Mouse (Mus musculus): Measurements from ENCODE around the gene Ccm2l. TPM values are rescaled to one million over a fixed set of nuclear protein-coding genes. Genes with fewer than 3 reads are reported as not detected.

Ccm2l gene
- polyA plus RNA-seq, 1 experiment from 2014 or later, result 1.7 TPM

GRCm38 (mm10) chr2:153031126-153032082, 34.4 kb upstream of the Ccm2l start, which contains the start of gene Xkr7:
TSS of gene Xkr7 (plus strand) at chr2:153031852.
- Histone ChIP-seq H3K4me2 (ENCODE audit: low read depth, low read length) (peak within 1 kb of the TSS; percentile 86), H3K9ac (replicated peaks; ENCODE audit: low read length) (no peak within 1 kb of the TSS; the same call in 1 of the 2 replicates), H3K27me3 (ENCODE audit: control insufficient read depth, insufficient read depth, low read length) (peaks cover 33% of the 10 kb centered on the region), H3K4me3 (ENCODE audit: low read depth, low read length) (peak within 1 kb of the TSS; percentile 39), H3K9me3 (replicated peaks; ENCODE audit: control insufficient read depth, low read length) (no peaks in the 10 kb centered on the region), H3K36me3 (replicated peaks; ENCODE audit: control insufficient read depth, insufficient read depth, low read depth, low read length) (no peaks in the 10 kb centered on the region), H3K4me1 (ENCODE audit: control insufficient read depth, insufficient read depth, low read length) (no peaks in the 10 kb centered on the region), H3K27ac (replicated peaks; ENCODE audit: low read depth, low read length) (no peak within 1 kb of the TSS)
- DNase-seq (ENCODE audit: low spot score) (peak; percentile 8), ATAC-seq (replicated peaks; ENCODE audit: insufficient number of reproducible peaks, low FRiP score, low TSS enrichment, low read depth) (peak; percentile 58; the same call in 1 of the 2 replicates)
- 1% methylated on average over 52 of the region's 54 CpGs for WGBS

- Histone ChIP-seq H3K9ac (replicated peaks; ENCODE audit: low read length) (no peak overlapping the region; the same call in 1 of the 2 replicates), H3K27ac (replicated peaks; ENCODE audit: low read depth, low read length) (no peak overlapping the region), H3K4me3 (ENCODE audit: low read depth, low read length) (peak overlapping the region; percentile 39), H3K36me3 (replicated peaks; ENCODE audit: control insufficient read depth, insufficient read depth, low read depth, low read length) (no peaks in the 10 kb centered on the region), H3K4me2 (ENCODE audit: low read depth, low read length) (peak overlapping the region; percentile 86), H3K9me3 (replicated peaks; ENCODE audit: control insufficient read depth, low read length) (no peaks in the 10 kb centered on the region), H3K27me3 (ENCODE audit: control insufficient read depth, insufficient read depth, low read length) (peaks cover 33% of the 10 kb centered on the region), H3K4me1 (ENCODE audit: control insufficient read depth, insufficient read depth, low read length) (no peaks in the 10 kb centered on the region)
- DNase-seq (ENCODE audit: low spot score), result peak; percentile 91
- WGBS, result under 1% methylated on average over 53 of the region's 58 CpGs
- peak; percentile 62 for ATAC-seq (replicated peaks; ENCODE audit: insufficient number of reproducible peaks, low FRiP score, low TSS enrichment, low read depth)
Observed at GRCm38 (mm10) chr2:153032083-153032842, 33.5 kb upstream of the Ccm2l start.

GRCm38 (mm10) chr2:153032973-153033372, 32.8 kb upstream of the Ccm2l start:
- H3K36me3 ChIP-seq (replicated peaks; ENCODE audit: control insufficient read depth, insufficient read depth, low read depth, low read length), result no peaks in the 10 kb centered on the region
- H3K4me1 ChIP-seq (ENCODE audit: control insufficient read depth, insufficient read depth, low read length), result no peaks in the 10 kb centered on the region
- H3K4me2 ChIP-seq (ENCODE audit: low read depth, low read length), result no peak overlapping the region
- peak overlapping the region; percentile 12; the same call in 1 of the 2 replicates for H3K4me3 ChIP-seq (ENCODE audit: low read depth, low read length)
- DNase-seq (ENCODE audit: low spot score) (peak; percentile 9), ATAC-seq (replicated peaks; ENCODE audit: insufficient number of reproducible peaks, low FRiP score, low TSS enrichment, low read depth) (no peak)
- 10% methylated on average over 4 of the region's 4 CpGs for WGBS
- H3K27ac ChIP-seq (replicated peaks; ENCODE audit: low read depth, low read length), result no peak overlapping the region
- H3K9ac ChIP-seq (replicated peaks; ENCODE audit: low read length), result no peak overlapping the region
- H3K9me3 ChIP-seq (replicated peaks; ENCODE audit: control insufficient read depth, low read length), result no peaks in the 10 kb centered on the region
- peaks cover 33% of the 10 kb centered on the region for H3K27me3 ChIP-seq (ENCODE audit: control insufficient read depth, insufficient read depth, low read length)

GRCm38 (mm10) chr2:153033545-153034230, 32.1 kb upstream of the Ccm2l start:
- Histone ChIP-seq H3K27me3 (ENCODE audit: control insufficient read depth, insufficient read depth, low read length) (peaks cover 33% of the 10 kb centered on the region), H3K36me3 (replicated peaks; ENCODE audit: control insufficient read depth, insufficient read depth, low read depth, low read length) (no peaks in the 10 kb centered on the region), H3K9ac (replicated peaks; ENCODE audit: low read length) (no peak overlapping the region), H3K9me3 (replicated peaks; ENCODE audit: control insufficient read depth, low read length) (no peaks in the 10 kb centered on the region), H3K4me2 (ENCODE audit: low read depth, low read length) (no peak overlapping the region), H3K27ac (replicated peaks; ENCODE audit: low read depth, low read length) (no peak overlapping the region), H3K4me1 (ENCODE audit: control insufficient read depth, insufficient read depth, low read length) (no peaks in the 10 kb centered on the region), H3K4me3 (ENCODE audit: low read depth, low read length) (no peak overlapping the region)
- ATAC-seq (replicated peaks; ENCODE audit: insufficient number of reproducible peaks, low FRiP score, low TSS enrichment, low read depth) (no peak), DNase-seq (ENCODE audit: low spot score) (no peak)
- WGBS, result 70% methylated on average over 5 of the region's 5 CpGs

- no peak overlapping the region for H3K9ac ChIP-seq (replicated peaks; ENCODE audit: low read length)
- H3K27ac ChIP-seq (replicated peaks; ENCODE audit: low read depth, low read length), result no peak overlapping the region
- WGBS, result 40% methylated on average over 2 of the region's 2 CpGs
- H3K4me3 ChIP-seq (ENCODE audit: low read depth, low read length), result no peak overlapping the region
- no peaks in the 10 kb centered on the region for H3K36me3 ChIP-seq (replicated peaks; ENCODE audit: control insufficient read depth, insufficient read depth, low read depth, low read length)
- no peaks in the 10 kb centered on the region for H3K4me1 ChIP-seq (ENCODE audit: control insufficient read depth, insufficient read depth, low read length)
- peaks cover 16% of the 10 kb centered on the region for H3K27me3 ChIP-seq (ENCODE audit: control insufficient read depth, insufficient read depth, low read length)
- no peaks in the 10 kb centered on the region for H3K9me3 ChIP-seq (replicated peaks; ENCODE audit: control insufficient read depth, low read length)
- ATAC-seq (replicated peaks; ENCODE audit: insufficient number of reproducible peaks, low FRiP score, low TSS enrichment, low read depth), result no peak
- H3K4me2 ChIP-seq (ENCODE audit: low read depth, low read length), result no peak overlapping the region
- no peak for DNase-seq (ENCODE audit: low spot score)
Observed at GRCm38 (mm10) chr2:153036690-153037089, 29.1 kb upstream of the Ccm2l start.

GRCm38 (mm10) chr2:153043886-153044285, 21.9 kb upstream of the Ccm2l start:
- H3K4me2 ChIP-seq (ENCODE audit: low read depth, low read length), result no peak overlapping the region
- no peak overlapping the region for H3K4me3 ChIP-seq (ENCODE audit: low read depth, low read length)
- H3K4me1 ChIP-seq (ENCODE audit: control insufficient read depth, insufficient read depth, low read length), result no peaks in the 10 kb centered on the region
- DNase-seq (ENCODE audit: low spot score), result no peak
- no peak overlapping the region for H3K27ac ChIP-seq (replicated peaks; ENCODE audit: low read depth, low read length)
- H3K9ac ChIP-seq (replicated peaks; ENCODE audit: low read length), result no peak overlapping the region
- no peak for ATAC-seq (replicated peaks; ENCODE audit: insufficient number of reproducible peaks, low FRiP score, low TSS enrichment, low read depth)
- no peaks in the 10 kb centered on the region for H3K36me3 ChIP-seq (replicated peaks; ENCODE audit: control insufficient read depth, insufficient read depth, low read depth, low read length)
- 55% methylated on average over 3 of the region's 3 CpGs for WGBS
- no peaks in the 10 kb centered on the region for H3K9me3 ChIP-seq (replicated peaks; ENCODE audit: control insufficient read depth, low read length)
- no peaks in the 10 kb centered on the region for H3K27me3 ChIP-seq (ENCODE audit: control insufficient read depth, insufficient read depth, low read length)

- ATAC-seq (replicated peaks; ENCODE audit: insufficient number of reproducible peaks, low FRiP score, low TSS enrichment, low read depth) (no peak; the same call in 1 of the 2 replicates), DNase-seq (ENCODE audit: low spot score) (no peak)
- no peak overlapping the region for H3K4me3 ChIP-seq (ENCODE audit: low read depth, low read length)
- no peaks in the 10 kb centered on the region for H3K9me3 ChIP-seq (replicated peaks; ENCODE audit: control insufficient read depth, low read length)
- H3K4me1 ChIP-seq (ENCODE audit: control insufficient read depth, insufficient read depth, low read length), result no peaks in the 10 kb centered on the region
- H3K9ac ChIP-seq (replicated peaks; ENCODE audit: low read length), result no peak overlapping the region
- 25% methylated on average over 8 of the region's 8 CpGs for WGBS
- 0 out of 2 replicates have a peak overlapping the region, but pooled peaks have one; percentile 8 for H3K27ac ChIP-seq (replicated peaks; ENCODE audit: low read depth, low read length)
- H3K4me2 ChIP-seq (ENCODE audit: low read depth, low read length), result no peak overlapping the region
- H3K36me3 ChIP-seq (replicated peaks; ENCODE audit: control insufficient read depth, insufficient read depth, low read depth, low read length), result no peaks in the 10 kb centered on the region
- H3K27me3 ChIP-seq (ENCODE audit: control insufficient read depth, insufficient read depth, low read length), result no peaks in the 10 kb centered on the region
Observed at GRCm38 (mm10) chr2:153045884-153046299, 19.9 kb upstream of the Ccm2l start.

Measured in embryonic facial prominence, embryonic 11.5 days (tissue).